Mouse (Mus musculus): ENCODE measurements at regions not wholly inside any gene's neighbourhood (a gene's known extent, or its start where the extent isn't known, plus 50 kb on each side); places are given as distances from the start of the nearest gene placed in this dataset.

- TF ChIP-seq MXI1 (IDR thresholded peaks at IDR 0.05; ENCODE audit: low read depth, low read length) (no peak), CHD1 (IDR thresholded peaks at IDR 0.05; ENCODE audit: low read depth, low read length) (no peak), E2F4 (IDR thresholded peaks at IDR 0.05; ENCODE audit: borderline replicate concordance, low read depth, low read length) (no peak), HCFC1 (IDR thresholded peaks at IDR 0.05; ENCODE audit: low read depth, low read length) (no peak)
Measured at GRCm38 (mm10) chr13:99761423-99761822, 139.5 kb downstream of the Cartpt start (continued).

GRCm38 (mm10) chr13:99760646-99761045 lies 140.2 kb downstream of the Cartpt start:
- Histone ChIP-seq H3K4me3 (ENCODE audit: control insufficient read depth in 1 of 2, insufficient read depth in 1 of 2, low read depth in 2 of 2, low read length in 2 of 2) (no peak overlapping the region), H3K27ac (ENCODE audit: control insufficient read depth, low read depth, low read length) (no peak overlapping the region), H3K27me3 (ENCODE audit: control insufficient read depth in 1 of 2, insufficient read depth in 2 of 2, low read length in 2 of 2) (no peaks in the 10 kb centered on the region), H3K36me3 (ENCODE audit: control insufficient read depth in 1 of 2, insufficient read depth in 2 of 2, low read length in 2 of 2) (no peaks in the 10 kb centered on the region), H3K9ac (ENCODE audit: control insufficient read depth, low read depth, low read length, poor library complexity, severe bottlenecking) (no peak overlapping the region), H3K4me1 (ENCODE audit: control insufficient read depth in 1 of 2, insufficient read depth in 2 of 2, low read length in 2 of 2) (no peaks in the 10 kb centered on the region), H3K9me3 (replicated peaks; ENCODE audit: insufficient read depth, low read length) (no peaks in the 10 kb centered on the region), H3K79me2 (ENCODE audit: control insufficient read depth, insufficient read depth, low read length, poor library complexity) (no peaks in the 10 kb centered on the region)
- no peak for TF ChIP-seq ZKSCAN1 (IDR thresholded peaks at IDR 0.05; ENCODE audit: low read depth, low read length)
- no peak for TF ChIP-seq MAX (IDR thresholded peaks at IDR 0.05; ENCODE audit: low read length)
- TF ChIP-seq SMC3 (IDR thresholded peaks at IDR 0.05; ENCODE audit: low read depth, low read length): no peak
- TF ChIP-seq MYC (IDR thresholded peaks at IDR 0.05; ENCODE audit: low read depth, low read length): no peak
- no peak for TF ChIP-seq GABPA (IDR thresholded peaks at IDR 0.05; ENCODE audit: low read depth, low read length)
- no peak for TF ChIP-seq MAFK (IDR thresholded peaks at IDR 0.05; ENCODE audit: borderline replicate concordance, low read depth, low read length)
- no peak for TF ChIP-seq USF1 (IDR thresholded peaks at IDR 0.05; ENCODE audit: low read depth, low read length)
- no peak for DNase-seq (ENCODE audit: low read depth, low spot score)

- Histone ChIP-seq H3K4me1 (ENCODE audit: control insufficient read depth in 1 of 2, insufficient read depth in 2 of 2, low read length in 2 of 2) (no peaks in the 10 kb centered on the region), H3K36me3 (ENCODE audit: control insufficient read depth in 1 of 2, insufficient read depth in 2 of 2, low read length in 2 of 2) (no peaks in the 10 kb centered on the region), H3K9ac (ENCODE audit: control insufficient read depth, low read depth, low read length, poor library complexity, severe bottlenecking) (no peak overlapping the region), H3K27ac (ENCODE audit: control insufficient read depth, low read depth, low read length) (no peak overlapping the region), H3K4me3 (ENCODE audit: control insufficient read depth in 1 of 2, insufficient read depth in 1 of 2, low read depth in 2 of 2, low read length in 2 of 2) (no peak overlapping the region), H3K9me3 (replicated peaks; ENCODE audit: insufficient read depth, low read length) (no peaks in the 10 kb centered on the region), H3K27me3 (ENCODE audit: control insufficient read depth in 1 of 2, insufficient read depth in 2 of 2, low read length in 2 of 2) (no peaks in the 10 kb centered on the region), H3K79me2 (ENCODE audit: control insufficient read depth, insufficient read depth, low read length, poor library complexity) (no peaks in the 10 kb centered on the region)
- no peak for DNase-seq (ENCODE audit: low read depth, low spot score)
- TF ChIP-seq TBP (IDR thresholded peaks at IDR 0.05; ENCODE audit: low read depth, low read length): no peak
- no peak for TF ChIP-seq TCF12 (IDR thresholded peaks at IDR 0.05; ENCODE audit: low read depth, low read length)
- TF ChIP-seq E2F4 (IDR thresholded peaks at IDR 0.05; ENCODE audit: borderline replicate concordance, low read depth, low read length): no peak
- no peak for TF ChIP-seq ZNF384 (IDR thresholded peaks at IDR 0.05; ENCODE audit: low read depth, low read length)
- no peak for TF ChIP-seq NELFE (IDR thresholded peaks at IDR 0.05; ENCODE audit: low read depth, low read length)
- no peak for TF ChIP-seq POLR2AphosphoS5 (IDR thresholded peaks at IDR 0.05; ENCODE audit: borderline replicate concordance, low read depth, low read length)
- TF ChIP-seq JUND (IDR thresholded peaks at IDR 0.05; ENCODE audit: low read depth, low read length): no peak
- TF ChIP-seq MAX (IDR thresholded peaks at IDR 0.05; ENCODE audit: low read length): no peak
Measured at GRCm38 (mm10) chr13:99759256-99760044, 141.4 kb downstream of the Cartpt start.
